Mouse (Mus musculus) MEL (cell line): ENCODE results near the gene B430306N03Rik.

Experiments used
- CHD1 ChIP-seq: IDR thresholded peaks from 2 replicates; pipeline ENCODE4 v1.6.1; 2012; ENCODE audit warnings: low read depth, mild to moderate bottlenecking, inconsistent platforms, low read length, improper control_type of control experiment
- CTCF ChIP-seq, 3 experiments: IDR thresholded peaks in 2 of 3; conservative IDR thresholded peaks in 1 of 3; 2 replicates each; pipeline ENCODE4 v1.5.1; 2011 to 2012; ENCODE audit warnings: low read length in 3 of 3, low read depth in 2 of 3, mild to moderate bottlenecking in 2 of 3, improper control_type of control experiment in 1 of 3, inconsistent platforms in 1 of 3, mixed read lengths in 1 of 3, moderate library complexity in 1 of 3; ENCODE audit not compliant: control insufficient read depth in 1 of 3, insufficient read depth in 1 of 3, poor library complexity in 1 of 3, severe bottlenecking in 1 of 3
- EP300 ChIP-seq, 2 experiments: IDR thresholded peaks; 2 replicates each; pipeline ENCODE4 v1.6.1; 2011; ENCODE audit warnings: improper control_type of control experiment in 2 of 2, low read length in 2 of 2, low read depth in 1 of 2, mild to moderate bottlenecking in 1 of 2
- GATA1 ChIP-seq: IDR thresholded peaks from 2 replicates; pipeline ENCODE4 v1.6.1; 2011; ENCODE audit warnings: low read depth, low read length, improper control_type of control experiment
- JUND ChIP-seq: IDR thresholded peaks from 2 replicates; pipeline ENCODE4 v1.6.1; 2011; ENCODE audit warnings: low read depth, mild to moderate bottlenecking, improper control_type of control experiment, low read length
- MAX ChIP-seq: IDR thresholded peaks from 2 replicates; pipeline ENCODE4 v1.6.1; 2011; ENCODE audit warnings: low read length, improper control_type of control experiment
- MEF2A ChIP-seq: IDR thresholded peaks from 2 replicates; pipeline ENCODE4 v1.6.1; 2014; ENCODE audit warnings: low read depth, mild to moderate bottlenecking, inconsistent platforms, low read length, improper control_type of control experiment; ENCODE audit not compliant: poor library complexity, insufficient replicate concordance, severe bottlenecking; ENCODE audit errors: extremely low read depth
- NELFE ChIP-seq: IDR thresholded peaks from 2 replicates; pipeline ENCODE4 v1.6.1; 2011; ENCODE audit warnings: low read depth, low read length, improper control_type of control experiment
- NRF1 ChIP-seq: IDR thresholded peaks from 2 replicates; pipeline ENCODE4 v1.6.1; 2014; ENCODE audit warnings: low read depth, mild to moderate bottlenecking, inconsistent platforms, low read length, improper control_type of control experiment, moderate library complexity; ENCODE audit not compliant: poor library complexity, insufficient read depth, severe bottlenecking
- POLR2AphosphoS2 ChIP-seq: IDR thresholded peaks from 2 replicates; pipeline ENCODE4 v1.6.1; 2011; ENCODE audit warnings: low read length, improper control_type of control experiment
- SIN3A ChIP-seq: IDR thresholded peaks from 2 replicates; pipeline ENCODE4 v1.6.1; 2012; ENCODE audit warnings: low read length, improper control_type of control experiment, inconsistent platforms
- TAL1 ChIP-seq: IDR thresholded peaks from 2 replicates; pipeline ENCODE4 v1.6.1; 2012; ENCODE audit warnings: mild to moderate bottlenecking, inconsistent platforms, low read length, moderate library complexity, mixed read lengths
- ZC3H11A ChIP-seq: IDR thresholded peaks from 2 replicates; pipeline ENCODE4 v1.6.1; 2012; ENCODE audit warnings: low read depth, mild to moderate bottlenecking, inconsistent platforms, low read length, improper control_type of control experiment
- ZMIZ1 ChIP-seq: IDR thresholded peaks from 2 replicates; pipeline ENCODE4 v1.6.1; 2012; ENCODE audit warnings: low read depth, mild to moderate bottlenecking, inconsistent platforms, low read length, improper control_type of control experiment, moderate library complexity

- TF ChIP-seq TAL1 (no peak), CHD1 (no peak), MAX (no peak), POLR2AphosphoS2 (no peak), SIN3A (no peak), MEF2A (no peak), NRF1 (no peak), CTCF (IDR thresholded peaks at IDR 0.05 in 2 of 3, conservative IDR thresholded peaks at IDR 0.05 in 1 of 3; ENCODE audit: control insufficient read depth in 1 of 3, insufficient read depth in 1 of 3, low read depth in 2 of 3, low read length in 3 of 3, poor library complexity in 1 of 3, severe bottlenecking in 1 of 3) (peak; percentile 90 to 97 (median 94)), NELFE (no peak), ZC3H11A (peak; percentile 97), GATA1 (peak; percentile 46), JUND (no peak), EP300 (IDR thresholded peaks at IDR 0.05; ENCODE audit: low read depth in 1 of 2, low read length in 2 of 2) (no peak), ZMIZ1 (no peak)
These were observed 20.9 kb downstream of the B430306N03Rik start for GRCm38 (mm10) chr17:48336857-48337256.
